Mouse (Mus musculus): Measurements from ENCODE around the gene Rcan1. TPM values are rescaled to one million over a fixed set of nuclear protein-coding genes. Genes with fewer than 3 reads are reported as not detected.

Gene Rcan1
- polyA plus RNA-seq, 1 experiment from 2014 or later, result 37.9 TPM

- H3K9me3 ChIP-seq (replicated peaks; ENCODE audit: low read length), result no peaks in the 10 kb centered on the region
- H3K27ac ChIP-seq, result peak overlapping the region; percentile 26; the same call in 1 of the 2 replicates
- no peak overlapping the region for H3K4me3 ChIP-seq (replicated peaks; ENCODE audit: low read depth, low read length)
- no peak for TF ChIP-seq CTCF (IDR thresholded peaks at IDR 0.05; ENCODE audit: low read depth)
- WGBS, result 35% methylated on average over 10 of the region's 10 CpGs
- DNase-seq (ENCODE audit: low spot score) (no peak), ATAC-seq (replicated peaks; ENCODE audit: low FRiP score, low read depth) (no peak)
- H3K36me3 ChIP-seq (ENCODE audit: insufficient read depth, low read length), result no peaks in the 10 kb centered on the region
- H3K4me2 ChIP-seq (ENCODE audit: low read length), result no peak overlapping the region
- H3K9ac ChIP-seq (ENCODE audit: low read depth, low read length), result no peak overlapping the region
- peaks cover 7% of the 10 kb centered on the region; the same call in 1 of the 2 replicates for H3K4me1 ChIP-seq (replicated peaks; ENCODE audit: insufficient read depth, low read length)
- no peaks in the 10 kb centered on the region for H3K27me3 ChIP-seq (ENCODE audit: insufficient read depth, low read length)
Observed at GRCm38 (mm10) chr16:92423363-92423762, 47.3 kb downstream of the Rcan1 start.

GRCm38 (mm10) chr16:92422435-92423362 lies 48.0 kb downstream of the Rcan1 start:
- 76% methylated on average over 13 of the region's 13 CpGs for WGBS
- H3K4me1 ChIP-seq (replicated peaks; ENCODE audit: insufficient read depth, low read length), result peaks cover 7% of the 10 kb centered on the region; the same call in 1 of the 2 replicates
- H3K27me3 ChIP-seq (ENCODE audit: insufficient read depth, low read length), result no peaks in the 10 kb centered on the region
- H3K4me2 ChIP-seq (ENCODE audit: low read length), result no peak overlapping the region
- H3K9ac ChIP-seq (ENCODE audit: low read depth, low read length), result no peak overlapping the region
- no peak overlapping the region for H3K27ac ChIP-seq
- H3K4me3 ChIP-seq (replicated peaks; ENCODE audit: low read depth, low read length), result no peak overlapping the region
- no peaks in the 10 kb centered on the region for H3K9me3 ChIP-seq (replicated peaks; ENCODE audit: low read length)
- no peak for TF ChIP-seq CTCF (IDR thresholded peaks at IDR 0.05; ENCODE audit: low read depth)
- no peak for ATAC-seq (replicated peaks; ENCODE audit: low FRiP score, low read depth)
- H3K36me3 ChIP-seq (ENCODE audit: insufficient read depth, low read length), result no peaks in the 10 kb centered on the region
- DNase-seq (ENCODE audit: low spot score), result no peak

GRCm38 (mm10) chr16:92421147-92421934 lies 49.3 kb downstream of the Rcan1 start:
- 65% methylated on average over 13 of the region's 13 CpGs for WGBS
- H3K36me3 ChIP-seq (ENCODE audit: insufficient read depth, low read length), result no peaks in the 10 kb centered on the region
- H3K9me3 ChIP-seq (replicated peaks; ENCODE audit: low read length), result no peaks in the 10 kb centered on the region
- DNase-seq (ENCODE audit: low spot score) (no peak), ATAC-seq (replicated peaks; ENCODE audit: low FRiP score, low read depth) (no peak)
- TF ChIP-seq CTCF (IDR thresholded peaks at IDR 0.05; ENCODE audit: low read depth), result peak; percentile 46
- no peak overlapping the region for H3K9ac ChIP-seq (ENCODE audit: low read depth, low read length)
- no peaks in the 10 kb centered on the region for H3K27me3 ChIP-seq (ENCODE audit: insufficient read depth, low read length)
- no peak overlapping the region for H3K27ac ChIP-seq
- H3K4me1 ChIP-seq (replicated peaks; ENCODE audit: insufficient read depth, low read length), result 0 out of 2 replicates have a peak, but pooled peaks cover 5% of the 10 kb centered on the region
- H3K4me2 ChIP-seq (ENCODE audit: low read length), result no peak overlapping the region
- H3K4me3 ChIP-seq (replicated peaks; ENCODE audit: low read depth, low read length), result no peak overlapping the region

GRCm38 (mm10) chr16:92420641-92421040 lies 50.0 kb downstream of the Rcan1 start:
- Histone ChIP-seq H3K27ac (no peak overlapping the region), H3K4me2 (ENCODE audit: low read length) (no peak overlapping the region), H3K4me3 (replicated peaks; ENCODE audit: low read depth, low read length) (no peak overlapping the region), H3K36me3 (ENCODE audit: insufficient read depth, low read length) (no peaks in the 10 kb centered on the region), H3K4me1 (replicated peaks; ENCODE audit: insufficient read depth, low read length) (peaks cover 11% of the 10 kb centered on the region; the same call in 1 of the 2 replicates), H3K9me3 (replicated peaks; ENCODE audit: low read length) (no peaks in the 10 kb centered on the region), H3K9ac (ENCODE audit: low read depth, low read length) (no peak overlapping the region), H3K27me3 (ENCODE audit: insufficient read depth, low read length) (no peaks in the 10 kb centered on the region)
- no peak for ATAC-seq (replicated peaks; ENCODE audit: low FRiP score, low read depth)
- TF ChIP-seq CTCF (IDR thresholded peaks at IDR 0.05; ENCODE audit: low read depth), result no peak
- no peak for DNase-seq (ENCODE audit: low spot score)
- WGBS, result 81% methylated on average over 5 of the region's 5 CpGs

- H3K27me3 ChIP-seq (ENCODE audit: insufficient read depth, low read length), result no peaks in the 10 kb centered on the region
- H3K27ac ChIP-seq, result no peak overlapping the region
- no peak overlapping the region for H3K4me2 ChIP-seq (ENCODE audit: low read length)
- H3K9ac ChIP-seq (ENCODE audit: low read depth, low read length), result no peak overlapping the region
- no peak overlapping the region for H3K4me3 ChIP-seq (replicated peaks; ENCODE audit: low read depth, low read length)
- ATAC-seq (replicated peaks; ENCODE audit: low FRiP score, low read depth) (0 out of 2 replicates have a peak, but pooled peaks have one; percentile 27), DNase-seq (ENCODE audit: low spot score) (no peak)
- TF ChIP-seq CTCF (IDR thresholded peaks at IDR 0.05; ENCODE audit: low read depth), result no peak
- H3K4me1 ChIP-seq (replicated peaks; ENCODE audit: insufficient read depth, low read length), result peaks cover 11% of the 10 kb centered on the region; the same call in 1 of the 2 replicates
- no peaks in the 10 kb centered on the region for H3K9me3 ChIP-seq (replicated peaks; ENCODE audit: low read length)
- WGBS, result 85% methylated on average over 12 of the region's 12 CpGs
- no peaks in the 10 kb centered on the region for H3K36me3 ChIP-seq (ENCODE audit: insufficient read depth, low read length)
Observed at GRCm38 (mm10) chr16:92419099-92419498, 51.6 kb downstream of the Rcan1 start.

GRCm38 (mm10) chr16:92417267-92417666 lies 53.4 kb downstream of the Rcan1 start:
- Histone ChIP-seq H3K27ac (no peak overlapping the region), H3K4me3 (replicated peaks; ENCODE audit: low read depth, low read length) (no peak overlapping the region), H3K9ac (ENCODE audit: low read depth, low read length) (no peak overlapping the region), H3K36me3 (ENCODE audit: insufficient read depth, low read length) (no peaks in the 10 kb centered on the region), H3K4me1 (replicated peaks; ENCODE audit: insufficient read depth, low read length) (peaks cover 13% of the 10 kb centered on the region), H3K4me2 (ENCODE audit: low read length) (no peak overlapping the region), H3K27me3 (ENCODE audit: insufficient read depth, low read length) (no peaks in the 10 kb centered on the region), H3K9me3 (replicated peaks; ENCODE audit: low read length) (no peaks in the 10 kb centered on the region)
- DNase-seq (ENCODE audit: low spot score), result peak; percentile 47
- WGBS, result 67% methylated on average over 2 of the region's 2 CpGs
- ATAC-seq (replicated peaks; ENCODE audit: low FRiP score, low read depth), result no peak
- TF ChIP-seq CTCF (IDR thresholded peaks at IDR 0.05; ENCODE audit: low read depth), result no peak

Data from kidney, postnatal 0 days (tissue).